In the genomic region with DNA sequence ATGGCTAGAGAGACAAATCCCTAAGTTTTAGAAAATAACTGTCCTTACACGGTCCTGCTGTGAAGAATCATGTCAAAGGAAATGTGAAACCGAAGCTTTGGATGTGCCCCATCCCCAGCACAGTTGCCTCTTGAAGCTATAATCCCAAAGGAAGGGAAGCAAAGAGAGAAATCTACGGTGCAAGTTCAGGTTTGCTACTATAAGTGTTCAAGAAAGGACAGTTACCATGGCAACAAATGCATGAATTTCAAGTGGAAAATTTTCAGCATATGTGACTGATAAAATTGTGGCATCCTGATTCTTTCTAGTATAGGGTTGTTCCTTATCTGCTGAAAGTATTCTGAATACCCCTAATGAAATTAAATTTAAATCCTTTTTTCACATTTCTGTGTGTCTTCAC, we compare ENCODE assay signal across 20 mouse cellular contexts.
DNase-seq lines count a peak whose midpoint lies in the region; ATAC-seq and TF ChIP-seq lines count a peak whose summit lies in the region.
"Had no signal": no experiment of that assay in that cellular context is flagged by ENCODE, and none has a peak within 500 bp of the region (broad histone marks: within the 10 kb centered on the region; RNA-seq: fewer than 3 reads in every experiment).

No protein-coding gene starts in this region.

- H3K4me1 ChIP-seq in forebrain, embryonic 13.5 days = peaks cover 12% of the 10 kb centered on the region; the same call in 1 of the 2 replicates
- H3K4me1 ChIP-seq in forebrain, embryonic 10.5 days = peaks cover 20% of the 10 kb centered on the region

- no peak for DNase-seq in forebrain, embryonic 10.5 days (ENCODE audit: extremely low spot score, low spot score)
- DNase-seq in layer of hippocampus, adult 2 months (ENCODE audit: low spot score in 2 of 2) = peak in 1 of 2 experiments; percentile 23
- no peak for DNase-seq in layer of hippocampus, postnatal 36 days
- DNase-seq in right cerebral cortex, adult 18-20 months = peak; percentile 31
- no peak for DNase-seq in right cerebral cortex, postnatal 4 days
- DNase-seq in kidney, adult 8-10 months = no peak
- no peak for DNase-seq in ovary, postnatal 36 days (ENCODE audit: low spot score)
- DNase-seq: adrenal gland, adult 2 months; cerebellum, adult 18-20 months; cerebellum, postnatal 36 days; heart, adult 11 months; kidney, adult 18-20 months; kidney, postnatal 14 days had no signal

- H3K27me3 ChIP-seq in forebrain, embryonic 13.5 days = no peaks in the 10 kb centered on the region
- no peaks in the 10 kb centered on the region for H3K27me3 ChIP-seq in forebrain, embryonic 10.5 days (ENCODE audit: poor library complexity, severe bottlenecking)
- H3K27me3 ChIP-seq: CH12.LX; embryonic facial prominence, embryonic 13.5 days; limb, embryonic 12.5 days; neural tube, embryonic 13.5 days had no signal

- WGBS in forebrain, embryonic 13.5 days = 50% methylated on average over 3 of the region's 3 CpGs
- 85% methylated on average over 3 of the region's 3 CpGs for WGBS in forebrain, embryonic 10.5 days

- no peaks in the 10 kb centered on the region for H3K9me3 ChIP-seq in forebrain, embryonic 13.5 days (replicated peaks)
- H3K9me3 ChIP-seq in forebrain, embryonic 10.5 days = no peaks in the 10 kb centered on the region
- H3K9me3 ChIP-seq: embryonic facial prominence, embryonic 13.5 days; limb, embryonic 12.5 days; neural tube, embryonic 13.5 days had no signal

- H3K36me3 ChIP-seq in forebrain, embryonic 13.5 days (ENCODE audit: poor library complexity, severe bottlenecking) = no peaks in the 10 kb centered on the region
- H3K36me3 ChIP-seq in forebrain, embryonic 10.5 days (replicated peaks) = no peaks in the 10 kb centered on the region
- H3K36me3 ChIP-seq: embryonic facial prominence, embryonic 13.5 days; limb, embryonic 12.5 days; neural tube, embryonic 13.5 days had no signal

- ATAC-seq in forebrain, embryonic 13.5 days = peak; percentile 43; the same call in 1 of the 2 replicates
- ATAC-seq: lung, postnatal 0 days had no signal

- H3K27ac ChIP-seq in forebrain, embryonic 13.5 days = peak overlapping the region; percentile 22; the same call in 1 of the 2 replicates
- H3K27ac ChIP-seq in forebrain, embryonic 10.5 days = no peak overlapping the region
- peak overlapping the region; percentile 74 for H3K27ac ChIP-seq in layer of hippocampus, adult 2 months
- H3K27ac ChIP-seq: embryonic facial prominence, embryonic 13.5 days; limb, embryonic 12.5 days; liver, embryonic 14.5 days had no signal

- no peak overlapping the region for H3K4me3 ChIP-seq in forebrain, embryonic 13.5 days
- no peak overlapping the region for H3K4me3 ChIP-seq in forebrain, embryonic 10.5 days
- no peak overlapping the region for H3K4me3 ChIP-seq in layer of hippocampus, adult 2 months
- H3K4me3 ChIP-seq: embryonic facial prominence, embryonic 13.5 days; limb, embryonic 12.5 days; neural tube, embryonic 13.5 days had no signal

- H3K4me2 ChIP-seq in forebrain, embryonic 13.5 days = no peak overlapping the region
- H3K4me2 ChIP-seq: embryonic facial prominence, embryonic 13.5 days; limb, embryonic 12.5 days; neural tube, embryonic 13.5 days had no signal

- no peak overlapping the region for H3K9ac ChIP-seq in forebrain, embryonic 13.5 days
- H3K9ac ChIP-seq: embryonic facial prominence, embryonic 13.5 days; limb, embryonic 12.5 days; liver, embryonic 14.5 days; neural tube, embryonic 13.5 days had no signal

- no peak for TF ChIP-seq CTCF in layer of hippocampus, adult 2 months (conservative IDR thresholded peaks at IDR 0.05)
